7 mouse cellular contexts compared by ENCODE assay signal in the genomic region with DNA sequence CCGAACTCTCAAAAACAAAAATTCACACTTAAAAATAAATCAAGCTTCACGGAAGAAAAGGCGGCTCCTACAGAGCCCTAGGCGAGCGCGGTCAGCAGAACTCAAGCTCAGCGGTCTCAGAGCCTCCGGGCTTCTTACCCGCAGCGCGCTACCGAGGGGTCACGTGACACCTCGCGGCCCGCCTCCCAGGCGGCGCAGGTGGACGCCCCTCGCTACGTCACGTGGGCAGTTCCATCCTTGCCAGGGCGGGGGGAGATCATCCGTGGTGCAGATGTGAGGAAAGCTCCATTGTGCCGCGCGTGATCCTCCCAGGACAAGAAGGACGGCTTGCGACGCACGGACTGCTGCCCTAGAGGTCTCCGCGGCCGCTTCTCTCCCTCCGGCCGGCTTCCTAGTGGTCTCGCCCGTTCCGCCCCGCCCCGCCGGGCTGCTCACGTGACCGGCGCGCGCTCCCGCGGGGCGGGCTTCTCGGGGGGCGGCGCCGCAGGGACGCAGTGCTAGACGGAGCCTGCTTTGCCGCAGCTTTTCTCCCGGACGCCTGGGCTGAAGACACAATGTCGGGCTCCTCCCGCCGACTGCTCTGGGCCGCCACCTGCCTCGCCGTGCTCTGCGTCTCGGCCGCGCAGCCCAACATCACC. TPM values are rescaled to one million over a fixed set of nuclear protein-coding genes. Genes with fewer than 3 reads are reported as not detected.
DNase-seq lines count a peak whose midpoint lies in the region; ATAC-seq lines count a peak whose summit lies in the region.

Gene Cd164 (plus strand): TSS at position 434 of the 638 bp plus-strand sequence.

- H3K9me3 ChIP-seq in embryonic facial prominence, embryonic 10.5 days, result no peaks in the 10 kb centered on the region
- H3K9me3 ChIP-seq in limb, embryonic 10.5 days (replicated peaks), result no peaks in the 10 kb centered on the region
- no peaks in the 10 kb centered on the region for H3K9me3 ChIP-seq in midbrain, embryonic 13.5 days

- DNase-seq in adrenal gland, postnatal 10 days, result peak; percentile 96
- peak; percentile 95 for DNase-seq in embryonic facial prominence, embryonic 10.5 days (ENCODE audit: low spot score)
- DNase-seq in kidney, adult 11 months, result peak; percentile 93
- peak; percentile 94 for DNase-seq in limb, embryonic 10.5 days (ENCODE audit: low spot score)
- DNase-seq in spleen, adult 12 weeks (ENCODE audit: low spot score), result peak; percentile 88

- under 1% methylated on average over 69 of the region's 69 CpGs for WGBS in embryonic facial prominence, embryonic 10.5 days
- under 1% methylated on average over 69 of the region's 69 CpGs for WGBS in limb, embryonic 10.5 days
- WGBS in midbrain, embryonic 13.5 days, result 0% methylated on average over 67 of the region's 69 CpGs

- peaks cover 31% of the 10 kb centered on the region for H3K4me1 ChIP-seq in embryonic facial prominence, embryonic 10.5 days
- H3K4me1 ChIP-seq in limb, embryonic 10.5 days, result peaks cover 29% of the 10 kb centered on the region
- H3K4me1 ChIP-seq in midbrain, embryonic 13.5 days (replicated peaks), result peaks cover 35% of the 10 kb centered on the region

- no peaks in the 10 kb centered on the region for H3K27me3 ChIP-seq in embryonic facial prominence, embryonic 10.5 days (replicated peaks; ENCODE audit: low read depth, poor library complexity, severe bottlenecking)
- H3K27me3 ChIP-seq in limb, embryonic 10.5 days (ENCODE audit: low read depth, poor library complexity, severe bottlenecking), result no peaks in the 10 kb centered on the region
- H3K27me3 ChIP-seq in midbrain, embryonic 13.5 days, result no peaks in the 10 kb centered on the region

- peak within 1 kb of the TSS; percentile 82 for H3K4me2 ChIP-seq in midbrain, embryonic 13.5 days (replicated peaks)

- H3K4me3 ChIP-seq in embryonic facial prominence, embryonic 10.5 days, result peak within 1 kb of the TSS; percentile 89
- peak within 1 kb of the TSS; percentile 97 for H3K4me3 ChIP-seq in limb, embryonic 10.5 days
- peak within 1 kb of the TSS; percentile 93 for H3K4me3 ChIP-seq in midbrain, embryonic 13.5 days (replicated peaks)

- ATAC-seq in granulocyte monocyte progenitor cell, adult 5-6 weeks (replicated peaks; ENCODE audit: poor library complexity, severe bottlenecking), result peak; percentile 50
- ATAC-seq in midbrain, embryonic 13.5 days, result peak; percentile 97

- peak within 1 kb of the TSS; percentile 100 for H3K27ac ChIP-seq in embryonic facial prominence, embryonic 10.5 days (replicated peaks)
- H3K27ac ChIP-seq in limb, embryonic 10.5 days, result peak within 1 kb of the TSS; percentile 100
- H3K27ac ChIP-seq in midbrain, embryonic 13.5 days, result peak within 1 kb of the TSS; percentile 97

- peaks cover 20% of the 10 kb centered on the region for H3K36me3 ChIP-seq in embryonic facial prominence, embryonic 10.5 days (replicated peaks)
- peaks cover 17% of the 10 kb centered on the region for H3K36me3 ChIP-seq in limb, embryonic 10.5 days
- H3K36me3 ChIP-seq in midbrain, embryonic 13.5 days, result peaks cover 10% of the 10 kb centered on the region; the same call in 1 of the 2 replicates

- peak within 1 kb of the TSS; percentile 89 for H3K9ac ChIP-seq in midbrain, embryonic 13.5 days (replicated peaks)

RNA-seq across cellular contexts. Expression of gene Cd164, which starts in this region (rescaled TPM):
- 100 to 1,000 TPM; 181 to 183 TPM for total RNA-seq in adrenal gland, postnatal 10 days (2021)
- 138 and 143 TPM in 2 replicates for polyA plus RNA-seq in embryonic facial prominence, embryonic 10.5 days (2016; fragmentation: Nextera tagmentation; extraction: Ambion mirVana)
- 140 and 168 TPM in 2 replicates for total RNA-seq in granulocyte monocyte progenitor cell, adult 5-6 weeks (2014; fragmentation: Nextera tagmentation)
- 169 and 206 TPM in 2 replicates for total RNA-seq in granulocyte monocyte progenitor cell, adult 5-6 weeks (2017)
- polyA plus RNA-seq in limb, embryonic 10.5 days (2016; fragmentation: Nextera tagmentation; extraction: Ambion mirVana), result 131 and 146 TPM in 2 replicates
- polyA plus RNA-seq in midbrain, embryonic 13.5 days (2015; fragmentation: Nextera tagmentation; extraction: Ambion mirVana), result 51.3 and 56.5 TPM in 2 replicates

Comparison
In these comparisons a context has a peak if more than half of its experiments do, and no peak if none do; other contexts are left out.
1. Peak in every context shown above with its lines: DNase-seq, ATAC-seq, H3K4me3 ChIP-seq and H3K27ac ChIP-seq.